Mouse (Mus musculus) heart, adult 2 months (tissue): ENCODE measurements at regions not wholly inside any gene's neighbourhood (a gene's known extent, or its start where the extent isn't known, plus 50 kb on each side); places are given as distances from the start of the nearest gene placed in this dataset.

ENCODE experiments used
- DNase-seq, 2 experiments: peaks; one replicate each; pipeline ENCODE4 v3.0.0; 2021
- H3K27ac ChIP-seq: fragments of 200-600 bp; 2 replicates; pipeline ENCODE4 v1.8.1; 2022
- H3K27me3 ChIP-seq: fragments of 200-500 bp; 2 replicates; pipeline ENCODE4 v1.6.1; 2012; ENCODE audit warnings: mild to moderate bottlenecking, low read length, inconsistent platforms, mixed read lengths; ENCODE audit not compliant: control insufficient read depth, insufficient read depth
- H3K36me3 ChIP-seq: fragments of 200-500 bp; 2 replicates; pipeline ENCODE4 v1.6.1; 2012; ENCODE audit warnings: low read length, inconsistent platforms; ENCODE audit not compliant: control insufficient read depth, insufficient read depth
- H3K4me1 ChIP-seq: fragments of 200-500 bp; 2 replicates; pipeline ENCODE4 v1.6.1; 2011; ENCODE audit warnings: low read length; ENCODE audit not compliant: control insufficient read depth, insufficient read depth
- H3K4me3 ChIP-seq: fragments of 200-600 bp; 2 replicates; pipeline ENCODE4 v1.8.1; 2022
- H3K79me2 ChIP-seq: fragments of 200-500 bp; replicated peaks from 2 replicates; pipeline ENCODE4 v1.6.1; 2012; ENCODE audit warnings: mild to moderate bottlenecking, inconsistent platforms, low read length, moderate library complexity, mixed read lengths; ENCODE audit not compliant: control insufficient read depth, insufficient read depth
- H3K9ac ChIP-seq: fragments of 200-500 bp; 2 replicates; pipeline ENCODE4 v1.6.1; 2012; ENCODE audit warnings: low read depth, mild to moderate bottlenecking, control low read depth, inconsistent platforms, low read length, mixed read lengths
- CTCF ChIP-seq: fragments of 200-600 bp; IDR thresholded peaks from 2 replicates; pipeline ENCODE4 v1.8.1; 2022; ENCODE audit warnings: antibody characterized with exemption, mild to moderate bottlenecking, moderate library complexity
- EP300 ChIP-seq: fragments of 200-500 bp; IDR thresholded peaks from 2 replicates; pipeline ENCODE4 v1.6.1; 2011; ENCODE audit warnings: low read depth, low read length, control low read depth; ENCODE audit not compliant: insufficient read depth
- POLR2A ChIP-seq: fragments of 200-500 bp; IDR thresholded peaks from 2 replicates; pipeline ENCODE4 v1.6.1; 2011; ENCODE audit warnings: mild to moderate bottlenecking, low read depth, low read length, control low read depth; ENCODE audit not compliant: insufficient read depth
- WGBS: fragments of 180-500 bp; shearing (Covaris S2); methylation state at CpG from one replicate; pipeline ENCODE4 v1.1.7; 2018; 5-methylcytosine and 5-hydroxymethylcytosine counted together
- intact Hi-C: fragments of 180-260 bp; cut with DNase I; formaldehyde crosslinking; loops from one replicate; pipeline ENCODE4 v1.15.1; 2025

DNA sequence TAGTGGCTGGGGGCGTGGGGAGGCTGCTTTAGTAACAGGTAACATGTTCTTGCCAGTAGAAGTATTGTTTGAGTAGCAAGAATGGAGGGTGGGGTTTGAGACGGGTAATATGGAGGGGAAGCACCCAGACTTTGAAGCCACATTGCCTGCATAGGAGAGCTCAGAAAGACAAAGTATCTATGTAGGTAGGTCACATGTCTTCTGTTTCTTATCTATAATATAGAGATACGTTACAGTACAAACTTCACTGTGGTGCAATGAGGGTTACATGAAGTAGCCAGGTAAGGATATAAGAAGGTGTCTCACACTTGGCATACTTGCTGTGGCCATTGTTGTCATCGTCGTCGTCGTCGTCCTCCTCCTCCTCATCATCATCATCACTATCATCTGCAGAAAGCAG is 77.6 kb upstream of the Slco3a1 start:
- WGBS, result 88% methylated on average over 8 of the region's 8 CpGs
- no peak for DNase-seq
- TF ChIP-seq CTCF, result no peak
- TF ChIP-seq POLR2A, result no peak
- TF ChIP-seq EP300, result no peak
- intact Hi-C loops, result no loop called here
- H3K36me3 ChIP-seq, result no peaks in the 10 kb centered on the region
- H3K79me2 ChIP-seq, result no peaks in the 10 kb centered on the region
- H3K4me3 ChIP-seq, result no peak overlapping the region
- H3K27me3 ChIP-seq, result no peaks in the 10 kb centered on the region
- H3K4me1 ChIP-seq, result peaks cover 1% of the 10 kb centered on the region; the same call in 1 of the 2 replicates
- no peak overlapping the region for H3K9ac ChIP-seq
- no peak overlapping the region for H3K27ac ChIP-seq

DNA sequence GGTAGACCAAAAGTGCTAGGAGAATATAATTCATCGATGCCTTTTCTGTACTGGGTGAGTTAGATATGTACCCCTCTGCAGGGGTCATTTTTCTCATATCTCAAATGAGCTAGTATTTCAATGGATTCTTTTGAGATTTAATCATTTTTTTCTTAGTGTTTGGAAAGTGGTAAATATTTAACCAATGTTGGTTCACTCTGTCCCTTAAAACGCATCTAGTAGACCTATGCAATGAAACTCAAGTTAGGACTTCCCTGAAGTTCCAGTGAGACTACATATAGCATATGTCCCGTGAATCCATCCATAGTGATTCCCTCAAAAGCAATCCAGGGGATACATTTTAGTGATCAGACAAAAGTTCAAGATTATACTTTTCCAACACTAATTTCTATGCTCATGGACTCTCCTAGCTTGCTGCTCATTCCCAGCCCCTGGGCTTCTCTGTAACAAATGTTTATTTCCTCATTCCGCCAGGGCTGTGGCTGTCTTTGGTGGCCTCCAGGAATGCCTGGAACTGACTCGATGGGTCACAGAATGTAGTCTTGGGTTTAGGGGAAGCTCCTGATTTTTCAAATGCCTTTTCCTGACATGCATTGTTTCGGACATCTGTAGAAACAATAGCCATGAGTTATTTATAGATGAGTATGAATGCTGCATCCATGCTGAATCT is 74.4 kb upstream of the Slco3a1 start:
- Histone ChIP-seq H3K27me3 (no peaks in the 10 kb centered on the region), H3K27ac (peak overlapping the region; percentile 20; the same call in 1 of the 2 replicates), H3K9ac (no peak overlapping the region), H3K36me3 (no peaks in the 10 kb centered on the region), H3K79me2 (no peaks in the 10 kb centered on the region), H3K4me1 (peaks cover 1% of the 10 kb centered on the region; the same call in 1 of the 2 replicates), H3K4me3 (no peak overlapping the region)
- intact Hi-C loops, result loop anchor here (5.0 kb wide), 1 partner anchor 73 kb away; no protein-coding TSS in a partner anchor
- 72% methylated on average over 6 of the region's 6 CpGs for WGBS
- no peak for TF ChIP-seq CTCF
- TF ChIP-seq EP300, result no peak
- no peak for TF ChIP-seq POLR2A
- no peak for DNase-seq
